8 mouse cellular contexts compared by ENCODE assay signal in the genomic region with DNA sequence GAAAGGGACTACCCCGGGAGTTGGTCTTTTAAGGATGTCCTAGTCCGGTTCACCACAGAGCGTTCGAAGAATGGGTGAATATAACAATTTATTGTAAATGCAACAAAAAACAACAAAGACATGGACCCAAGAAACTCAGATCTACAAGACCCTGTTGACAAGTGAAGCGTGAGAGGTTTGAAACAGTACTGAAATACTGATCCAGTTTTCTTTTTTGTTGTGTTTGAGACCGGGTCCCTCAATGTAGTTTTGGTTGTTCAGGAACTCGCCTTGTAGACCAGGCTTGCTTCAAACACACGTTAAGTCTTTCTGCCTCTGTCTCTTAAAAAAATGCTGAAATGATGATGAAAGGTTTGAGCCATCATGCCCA. TPM values are rescaled to one million over a fixed set of nuclear protein-coding genes. Genes with fewer than 3 reads are reported as not detected.
DNase-seq lines count a peak whose midpoint lies in the region; ATAC-seq and TF ChIP-seq lines count a peak whose summit lies in the region.

No protein-coding gene starts in this region.

- no peak for TF ChIP-seq CTCF in CH12.LX (conservative IDR thresholded peaks at IDR 0.05 in 1 of 2, IDR thresholded peaks at IDR 0.05 in 1 of 2; ENCODE audit: low read depth in 2 of 2, low read length in 2 of 2)

- peak overlapping the region; percentile 84 for H3K4me2 ChIP-seq in heart, embryonic 11.5 days
- H3K4me2 ChIP-seq in CH12.LX (ENCODE audit: insufficient read depth, low read depth, poor library complexity, severe bottlenecking) = peak overlapping the region; percentile 61
- peak overlapping the region; percentile 75 for H3K4me2 ChIP-seq in forebrain, embryonic 13.5 days
- peak overlapping the region; percentile 75 for H3K4me2 ChIP-seq in liver, embryonic 15.5 days

- H3K36me3 ChIP-seq in heart, embryonic 11.5 days (ENCODE audit: control insufficient read depth, insufficient read depth, low read length) = peaks cover 20% of the 10 kb centered on the region
- peaks cover 31 to 52% of the 10 kb centered on the region in 2 experiments for H3K36me3 ChIP-seq in CH12.LX (replicated peaks in 1 of 2; ENCODE audit: control insufficient read depth in 1 of 2, insufficient read depth in 1 of 2, low read length in 1 of 2)
- peaks cover 39% of the 10 kb centered on the region for H3K36me3 ChIP-seq in forebrain, embryonic 13.5 days (ENCODE audit: poor library complexity, severe bottlenecking)
- H3K36me3 ChIP-seq in liver, embryonic 15.5 days (replicated peaks) = peaks cover 34% of the 10 kb centered on the region

- H3K4me1 ChIP-seq in heart, embryonic 11.5 days (ENCODE audit: control insufficient read depth, insufficient read depth, low read length) = no peaks in the 10 kb centered on the region; the same call in 1 of the 2 replicates
- H3K4me1 ChIP-seq in CH12.LX (ENCODE audit: control insufficient read depth in 1 of 2, insufficient read depth in 2 of 2) = peaks cover 0 to 29% of the 10 kb centered on the region in 2 experiments; a peak in 2 of 4 replicates
- peaks cover 17% of the 10 kb centered on the region for H3K4me1 ChIP-seq in forebrain, embryonic 13.5 days
- H3K4me1 ChIP-seq in liver, embryonic 15.5 days (replicated peaks) = peaks cover 38% of the 10 kb centered on the region

- TF ChIP-seq EP300 in CH12.LX (IDR thresholded peaks at IDR 0.05; ENCODE audit: low read length) = no peak

- no peak for ATAC-seq in heart, embryonic 11.5 days (replicated peaks; ENCODE audit: insufficient number of reproducible peaks, low FRiP score, low TSS enrichment)
- ATAC-seq in forebrain, embryonic 13.5 days = no peak
- no peak for ATAC-seq in liver, embryonic 15.5 days (ENCODE audit: insufficient read depth)

- H3K9ac ChIP-seq in heart, embryonic 11.5 days (ENCODE audit: low read depth, low read length) = peak overlapping the region; percentile 99
- H3K9ac ChIP-seq in CH12.LX (ENCODE audit: insufficient read depth, low read depth) = peak overlapping the region; percentile 84
- peak overlapping the region; percentile 97 for H3K9ac ChIP-seq in forebrain, embryonic 13.5 days
- H3K9ac ChIP-seq in liver, embryonic 15.5 days = peak overlapping the region; percentile 90

- no peak for TF ChIP-seq POLR2A in CH12.LX (IDR thresholded peaks at IDR 0.05; ENCODE audit: low read depth, low read length)

- peak overlapping the region; percentile 74 for H3K27ac ChIP-seq in heart, embryonic 11.5 days (ENCODE audit: low read depth, low read length)
- H3K27ac ChIP-seq in CH12.LX (ENCODE audit: insufficient read depth, low read depth) = peak overlapping the region; percentile 67
- H3K27ac ChIP-seq in forebrain, embryonic 13.5 days = no peak overlapping the region
- peak overlapping the region; percentile 87 for H3K27ac ChIP-seq in liver, embryonic 15.5 days (replicated peaks)

- TF ChIP-seq RAD21 in CH12.LX (IDR thresholded peaks at IDR 0.05; ENCODE audit: low read depth, low read length) = no peak

- peak overlapping the region; percentile 83 for H3K4me3 ChIP-seq in heart, embryonic 11.5 days (ENCODE audit: low read depth, low read length)
- peak overlapping the region; percentile 90 to 98 (median 92) for H3K4me3 ChIP-seq in CH12.LX (replicated peaks in 1 of 3; ENCODE audit: low read depth in 2 of 3, low read length in 2 of 3, poor library complexity in 1 of 3)
- peak overlapping the region; percentile 90 for H3K4me3 ChIP-seq in forebrain, embryonic 13.5 days
- H3K4me3 ChIP-seq in liver, embryonic 15.5 days (replicated peaks) = peak overlapping the region; percentile 92

- H3K27me3 ChIP-seq in heart, embryonic 11.5 days (ENCODE audit: control insufficient read depth, insufficient read depth, low read length) = no peaks in the 10 kb centered on the region
- no peaks in the 10 kb centered on the region for H3K27me3 ChIP-seq in CH12.LX (replicated peaks)
- H3K27me3 ChIP-seq in forebrain, embryonic 13.5 days = no peaks in the 10 kb centered on the region
- H3K27me3 ChIP-seq in liver, embryonic 15.5 days = no peaks in the 10 kb centered on the region

- in situ Hi-C loops in CH12.LX (cut with MboI; ENCODE audit: low pct_ligation_motif_present, low pct_unique_long_range_greater_than_20kb, low sequenced_read_pairs) = loop anchor here (25.0 kb wide), 2 partner anchors 178 to 278 kb away; a partner anchor contains a TSS

- peaks cover 36% of the 10 kb centered on the region for H3K79me2 ChIP-seq in CH12.LX (replicated peaks; ENCODE audit: control insufficient read depth, extremely low read depth, insufficient read depth, poor library complexity, severe bottlenecking)

- H3K9me3 ChIP-seq in heart, embryonic 11.5 days (replicated peaks; ENCODE audit: control insufficient read depth, low read length) = no peaks in the 10 kb centered on the region
- no peaks in the 10 kb centered on the region for H3K9me3 ChIP-seq in CH12.LX (replicated peaks; ENCODE audit: low read length)
- no peaks in the 10 kb centered on the region for H3K9me3 ChIP-seq in forebrain, embryonic 13.5 days (replicated peaks)
- no peaks in the 10 kb centered on the region for H3K9me3 ChIP-seq in liver, embryonic 15.5 days (replicated peaks)

- 18% methylated on average over 8 of the region's 8 CpGs for whole genome bisulfite sequencing in heart, embryonic 11.5 days (ENCODE audit: insufficient replicate concordance)
- WGBS in forebrain, embryonic 13.5 days = 28% methylated on average over 8 of the region's 8 CpGs
- WGBS in liver, embryonic 15.5 days (ENCODE audit: insufficient replicate concordance) = 7% methylated on average over 8 of the region's 8 CpGs

- dilution Hi-C loops in CH12.LX (cut with MboI; ENCODE audit: extremely low pct_ligation_motif_present, extremely low pct_unique_long_range_greater_than_20kb, low sequenced_read_pairs) = no loop called here

- DNase-seq in heart, adult 8-10 months (ENCODE audit: low spot score) = no peak
- no peak for DNase-seq in CH12.LX (ENCODE audit: extremely low read depth)
- DNase-seq in ovary, postnatal 14 days (ENCODE audit: low spot score) = no peak
- DNase-seq in gastrocnemius, postnatal 10 days = no peak
- DNase-seq in thymus, postnatal 14 days = no peak

TF ChIP-seq in CH12.LX, 34 proteins besides CTCF, POLR2A, EP300 and RAD21:
- TF ChIP-seq SIN3A (IDR thresholded peaks at IDR 0.05; ENCODE audit: low read length) (peak; percentile 50), ZC3H11A (IDR thresholded peaks at IDR 0.05; ENCODE audit: low read depth, low read length) (no peak), GABPA (IDR thresholded peaks at IDR 0.05; ENCODE audit: insufficient replicate concordance, low read depth, low read length) (no peak)
TF ChIP-seq in CH12.LX: peak in this region for 1.

RNA-seq across cellular contexts. Expression of a gene that starts 0.7 kb away (rescaled TPM):
- polyA plus RNA-seq in heart, embryonic 11.5 days (2014; fragmentation: Nextera tagmentation; extraction: Ambion mirVana) = 706 and 724 TPM in 2 replicates
- 100 to 1,000 TPM; 323 to 407 (median 359) TPM for total RNA-seq in heart, adult 8-10 months (2022)
- total RNA-seq in CH12.LX (2012; rRNA removed) (1,979 and 2,045 TPM in 2 replicates), CH12.LX (2014; rRNA removed) (1,623 and 1,663 TPM in 2 replicates)
- 191 and 388 TPM in 2 replicates for polyA plus RNA-seq in CH12.LX (2012; ENCODE audit: insufficient read length, low read depth)
- polyA plus RNA-seq in forebrain, embryonic 13.5 days (2015; fragmentation: Nextera tagmentation; extraction: Ambion mirVana) = 673 and 704 TPM in 2 replicates
- polyA plus RNA-seq in liver, embryonic 15.5 days (2015; fragmentation: Nextera tagmentation; extraction: Ambion mirVana) = 411 and 421 TPM in 2 replicates
- 100 to 1,000 TPM; 384 to 414 TPM for total RNA-seq in gastrocnemius, postnatal 10 days (2021)

RNA-seq across cellular contexts. Expression of a gene that starts 26.5 kb away (rescaled TPM):
- 25.7 and 29.1 TPM in 2 replicates for polyA plus RNA-seq in heart, embryonic 11.5 days (2014; fragmentation: Nextera tagmentation; extraction: Ambion mirVana)
- 1 to 10 TPM; 4.2 to 9.8 (median 6.5) TPM for total RNA-seq in heart, adult 8-10 months (2022)
- 1.0 and 1.5 TPM in 2 replicates for total RNA-seq in CH12.LX (2012; rRNA removed)
- total RNA-seq in CH12.LX (2014; rRNA removed) = 0.23 and 0.59 TPM in 2 replicates
- 1.0 and 1.5 TPM in 2 replicates for polyA plus RNA-seq in CH12.LX (2012; ENCODE audit: insufficient read length, low read depth)
- polyA plus RNA-seq in forebrain, embryonic 13.5 days (2015; fragmentation: Nextera tagmentation; extraction: Ambion mirVana) = 13.1 and 15.6 TPM in 2 replicates
- polyA plus RNA-seq in liver, embryonic 15.5 days (2015; fragmentation: Nextera tagmentation; extraction: Ambion mirVana) = 3.4 and 3.7 TPM in 2 replicates
- total RNA-seq in gastrocnemius, postnatal 10 days (2021) = 1 to 10 TPM; 2.6 to 3.2 TPM
